Mouse (Mus musculus) telencephalon, adult 2 months (tissue): ENCODE data around the gene Meltf.
"Not testable (repeated sequence)": the region's sequence is repeated elsewhere in the genome, so short reads cannot be mapped to it uniquely, and the experiment has no call there.

ENCODE experiments used
- DNase-seq: peaks from one replicate; pipeline ENCODE4 v3.0.0-alpha.2; 2011; ENCODE audit warnings: low read depth, low spot score

Gene Meltf

DNA sequence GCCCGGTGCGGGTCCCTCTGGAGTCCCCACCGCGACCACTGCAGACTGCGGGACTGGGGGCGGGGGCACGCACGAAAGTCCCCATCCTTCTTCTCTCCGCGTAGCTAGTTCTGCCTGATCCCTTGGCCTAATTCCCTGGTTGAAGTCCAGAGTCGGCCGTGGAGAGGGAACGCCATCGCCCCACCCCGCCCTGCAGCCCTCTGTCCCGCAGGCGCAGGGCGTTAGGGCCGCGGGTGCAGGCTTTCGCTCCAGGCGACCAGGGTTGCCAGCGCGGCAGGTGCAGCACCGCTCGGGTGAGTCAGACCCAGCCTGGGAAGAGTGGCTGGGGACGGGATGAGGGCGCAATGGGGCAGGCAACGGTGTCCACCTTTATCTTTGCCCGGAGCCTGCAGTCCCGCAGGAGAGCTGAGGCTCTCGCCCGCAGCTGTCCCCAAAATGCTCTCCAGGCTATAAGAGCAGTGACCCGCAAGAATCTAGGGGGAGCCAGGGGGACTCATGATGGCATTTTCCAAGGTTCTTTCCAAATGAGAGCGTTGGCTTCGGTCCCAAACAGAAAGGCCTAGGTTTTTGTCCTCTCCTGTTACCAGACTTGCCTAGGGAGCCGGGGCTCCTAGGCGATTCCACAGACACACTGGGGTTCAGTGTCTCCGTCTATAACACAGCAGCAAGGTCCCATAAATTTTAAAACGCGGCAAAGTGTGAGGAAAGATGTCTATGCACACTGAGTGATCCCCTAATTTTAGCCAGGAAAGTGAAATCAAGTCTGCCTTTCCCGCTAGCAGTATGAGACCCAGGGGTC, 55.3 kb downstream of the Meltf start, which contains the start of gene Pigz:
Pigz (plus strand) TSS at position 101 of the 799 bp plus-strand sequence.
- DNase-seq = no peak

DNA sequence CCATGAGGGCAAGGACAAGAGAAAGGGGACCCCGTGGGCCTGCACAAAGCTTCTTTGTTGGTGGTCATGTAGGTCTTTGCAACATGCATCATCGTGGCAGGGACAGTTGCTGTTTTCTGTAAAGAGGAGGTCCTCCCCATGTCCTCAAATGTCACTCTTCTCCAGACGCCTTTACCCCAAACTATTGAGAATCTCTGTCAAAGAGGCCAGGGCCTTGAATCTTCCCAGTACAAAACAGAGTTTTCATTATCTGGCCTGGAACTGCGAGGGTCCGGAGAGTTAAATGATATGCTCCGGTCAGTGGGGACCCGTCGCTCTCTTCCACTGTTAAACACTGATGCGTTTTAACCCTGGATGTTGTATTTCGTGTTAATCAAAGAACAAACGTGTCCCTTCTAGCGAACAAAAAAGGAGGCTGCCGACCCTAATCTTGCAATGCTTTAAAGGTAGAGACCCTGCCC, 56.0 kb downstream of the Meltf start:
- no peak for DNase-seq

GRCm38 (mm10) chr16:31935091-31935979, 56.7 kb downstream of the Meltf start:
- DNase-seq = no peak

- no peak for DNase-seq
Measured at GRCm38 (mm10) chr16:31936568-31936967, 58.0 kb downstream of the Meltf start.

DNA sequence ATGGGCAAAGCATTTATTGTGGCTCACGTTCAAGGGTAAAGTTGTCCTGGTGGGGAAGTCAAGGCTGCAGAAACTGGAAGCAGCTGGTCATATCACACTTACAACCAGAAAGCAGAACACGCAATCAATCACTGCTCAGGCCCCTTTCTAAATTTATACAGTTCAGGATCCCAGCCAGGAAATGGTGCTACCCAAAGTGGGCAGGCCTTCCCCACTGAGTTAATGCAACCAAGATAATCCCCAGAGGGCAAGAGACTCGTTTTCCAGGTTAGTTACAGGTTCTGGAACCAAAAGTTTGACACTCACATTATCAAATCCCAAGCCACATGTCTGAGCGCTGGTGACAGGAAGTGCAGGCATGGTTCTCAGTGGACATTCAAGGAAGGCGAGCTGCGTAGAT, 60.2 kb downstream of the Meltf start:
- DNase-seq = no peak

- DNase-seq = no peak
Measured at GRCm38 (mm10) chr16:31940586-31940985, 62.0 kb downstream of the Meltf start.

GRCm38 (mm10) chr16:31943980-31944379, 65.4 kb downstream of the Meltf start:
- DNase-seq = peak; percentile 50

DNA sequence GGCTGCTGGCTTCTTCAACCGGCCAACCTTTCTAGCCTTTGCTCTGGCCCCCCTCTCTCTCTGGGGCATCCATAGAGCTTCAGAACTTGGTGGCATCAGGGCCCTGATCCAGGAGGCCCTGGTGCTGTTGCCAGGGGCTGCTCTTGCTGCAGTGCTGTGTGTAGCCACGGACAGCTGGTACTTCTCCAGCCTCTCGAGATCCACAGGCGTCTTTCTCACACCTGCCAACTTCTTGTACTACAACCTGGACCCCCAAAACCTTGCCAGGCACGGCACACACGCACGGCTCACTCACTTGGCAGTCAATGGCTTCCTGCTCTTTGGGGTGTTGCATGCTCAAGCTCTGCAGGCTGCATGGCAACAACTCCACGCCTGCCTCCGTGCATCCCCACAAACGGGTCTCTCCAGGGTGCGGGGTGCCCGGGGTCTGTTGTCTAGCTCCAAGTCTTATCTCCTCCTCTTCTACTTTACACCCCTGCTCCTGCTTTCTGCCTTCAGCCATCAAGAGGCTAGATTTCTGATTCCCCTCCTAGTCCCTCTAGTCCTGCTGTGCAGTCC, 66.2 kb downstream of the Meltf start:
- no peak for DNase-seq

- DNase-seq = no peak
Measured at GRCm38 (mm10) chr16:31945372-31945771, 66.8 kb downstream of the Meltf start.

- DNase-seq = not testable (repeated sequence)
Measured at GRCm38 (mm10) chr16:31945986-31946385, 67.4 kb downstream of the Meltf start.

GRCm38 (mm10) chr16:31947333-31947732, 68.7 kb downstream of the Meltf start:
- DNase-seq = no peak

DNA sequence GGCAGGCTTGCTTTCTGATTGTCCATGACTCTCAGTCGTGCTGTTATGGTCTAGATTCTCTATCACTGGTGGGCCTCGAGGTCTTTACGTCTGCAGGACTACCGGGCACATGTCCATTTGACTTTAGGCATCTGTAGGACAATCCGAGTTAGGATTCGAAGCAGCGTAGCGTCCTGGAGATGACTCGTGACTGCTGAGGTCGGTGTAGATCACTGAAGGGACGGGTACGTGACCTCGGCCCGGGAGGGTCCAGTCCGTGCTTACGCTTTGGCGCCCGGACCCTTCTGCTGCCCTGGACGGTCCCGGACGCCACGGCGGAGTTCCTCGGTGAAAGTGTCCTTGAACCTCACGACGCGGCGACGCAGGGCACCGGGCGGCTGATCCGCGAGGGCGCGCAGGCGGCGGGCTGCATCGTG, 69.3 kb downstream of the Meltf start:
- no peak for DNase-seq

DNA sequence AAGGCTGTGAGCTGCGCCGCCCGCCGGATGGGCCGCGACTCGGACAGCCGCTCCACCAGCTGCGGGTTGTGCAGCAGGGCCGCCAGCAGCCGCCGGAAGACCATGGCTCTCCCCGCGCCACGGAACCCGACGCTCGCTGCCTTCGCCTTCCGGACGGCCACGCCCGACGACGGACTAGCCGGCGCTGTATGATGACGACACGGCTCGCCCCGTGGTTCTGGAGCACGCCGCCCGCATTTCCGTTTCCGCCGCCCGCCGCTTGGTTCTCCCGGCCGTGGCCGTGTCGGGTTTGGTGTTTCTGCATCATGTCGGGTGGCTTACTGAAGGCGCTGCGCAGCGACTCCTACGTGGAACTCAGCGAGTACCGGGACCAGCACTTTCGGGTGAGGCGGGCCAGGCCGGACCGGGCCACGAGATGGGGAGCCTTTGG, 69.8 kb downstream of the Meltf start, which contains the start of the genes 0610012G03Rik and Ncbp2:
0610012G03Rik (minus strand) TSS at position 150 of the 430 bp plus-strand sequence.
Ncbp2 (plus strand) TSS at position 169 of the 430 bp plus-strand sequence.
- peak; percentile 92 for DNase-seq
